Mouse (Mus musculus) kidney, adult 8-10 months (tissue): Measurements from ENCODE around the gene Rundc3a.
A peak's percentile ranks its signal among the peaks of the same experiment; 100 is the strongest.

ENCODE experiments used
- DNase-seq, 2 experiments: peaks; one replicate each; pipeline ENCODE4 v3.0.0; 2022

Rundc3a gene

GRCm38 (mm10) chr11:102436471-102436790 lies 43.2 kb downstream of the Rundc3a start:
- no peak for DNase-seq

GRCm38 (mm10) chr11:102437120-102438061 lies 44.2 kb downstream of the Rundc3a start:
- DNase-seq, result peak; percentile 56 to 58

- DNase-seq, result peak in 1 of 2 experiments; percentile 77
These were observed 45.2 kb downstream of the Rundc3a start for GRCm38 (mm10) chr11:102438212-102439092.

- no peak for DNase-seq
These were observed 46.2 kb downstream of the Rundc3a start for GRCm38 (mm10) chr11:102439093-102440082.

- no peak for DNase-seq
These were observed 47.1 kb downstream of the Rundc3a start for GRCm38 (mm10) chr11:102440255-102440654.

- no peak for DNase-seq
These were observed 48.2 kb downstream of the Rundc3a start for GRCm38 (mm10) chr11:102441434-102441833.

GRCm38 (mm10) chr11:102442089-102442488 lies 48.9 kb downstream of the Rundc3a start:
- no peak for DNase-seq

GRCm38 (mm10) chr11:102443740-102444139 lies 50.5 kb downstream of the Rundc3a start:
- DNase-seq, result no peak

GRCm38 (mm10) chr11:102444321-102444720 lies 51.1 kb downstream of the Rundc3a start:
- DNase-seq, result no peak

GRCm38 (mm10) chr11:102444781-102445180 lies 51.6 kb downstream of the Rundc3a start:
- no peak for DNase-seq

GRCm38 (mm10) chr11:102445264-102445890 lies 52.2 kb downstream of the Rundc3a start:
- no peak for DNase-seq

- DNase-seq, result no peak
These were observed 52.7 kb downstream of the Rundc3a start for GRCm38 (mm10) chr11:102445891-102446361.

GRCm38 (mm10) chr11:102446581-102447461 lies 53.6 kb downstream of the Rundc3a start:
- DNase-seq, result no peak

GRCm38 (mm10) chr11:102447497-102447896 lies 54.3 kb downstream of the Rundc3a start, which contains the start of gene Fam171a2:
Gene Fam171a2, minus strand, starts transcription at chr11:102447682.
- DNase-seq, result peak in 1 of 2 experiments; percentile 53

- no peak for DNase-seq
These were observed 55.1 kb downstream of the Rundc3a start for GRCm38 (mm10) chr11:102448327-102448726.

- peak in 1 of 2 experiments; percentile 70 for DNase-seq
These were observed 56.1 kb downstream of the Rundc3a start for GRCm38 (mm10) chr11:102449043-102450008.
